Mouse (Mus musculus) midbrain, embryonic 14.5 days (tissue): ENCODE data around the gene Isy1. TPM values are rescaled to one million over a fixed set of nuclear protein-coding genes. Genes with fewer than 3 reads are reported as not detected.

Source experiments
- ATAC-seq: fragments of 200-750 bp; cut with Nextera tagmentation; 2 replicates; pipeline ENCODE4 v1.8.0; 2017; ENCODE audit warnings: moderate number of reproducible peaks, moderate library complexity; ENCODE audit not compliant: low FRiP score, low TSS enrichment
- DNase-seq: peaks from one replicate; pipeline ENCODE4 v3.0.0-alpha.2; 2015
- H3K27ac ChIP-seq: fragments of 300-500 bp; sonication (generic); replicated peaks from 2 replicates; pipeline ENCODE4 v1.5.1; 2014; ENCODE audit warnings: mild to moderate bottlenecking, low read depth, low read length, moderate library complexity
- H3K27me3 ChIP-seq: fragments of 300-500 bp; sonication (generic); 2 replicates; pipeline ENCODE4 v1.6.1; 2014; ENCODE audit warnings: low read length, control low read depth, mixed read lengths; ENCODE audit not compliant: control insufficient read depth, insufficient read depth
- H3K36me3 ChIP-seq: fragments of 300-500 bp; sonication (generic); 2 replicates; pipeline ENCODE4 v1.6.1; 2014; ENCODE audit warnings: low read length, control low read depth; ENCODE audit not compliant: control insufficient read depth, insufficient read depth
- H3K4me1 ChIP-seq: fragments of 300-500 bp; sonication (generic); 2 replicates; pipeline ENCODE4 v1.6.1; 2014; ENCODE audit warnings: mild to moderate bottlenecking, antibody characterized with exemption, low read length, control low read depth; ENCODE audit not compliant: control insufficient read depth, insufficient read depth
- H3K4me2 ChIP-seq: fragments of 300-500 bp; sonication (generic); 2 replicates; pipeline ENCODE4 v1.6.1; 2014; ENCODE audit warnings: mild to moderate bottlenecking, low read length, moderate library complexity
- H3K4me3 ChIP-seq: fragments of 300-500 bp; sonication (generic); replicated peaks from 2 replicates; pipeline ENCODE4 v1.5.1; 2014; ENCODE audit warnings: low read depth, low read length
- H3K9ac ChIP-seq: fragments of 300-500 bp; sonication (generic); replicated peaks from 2 replicates; pipeline ENCODE4 v1.6.1; 2014; ENCODE audit warnings: mild to moderate bottlenecking, low read length, moderate library complexity
- H3K9me3 ChIP-seq: fragments of 300-500 bp; sonication (generic); 2 replicates; pipeline ENCODE4 v1.6.1; 2016; ENCODE audit warnings: low read length, control low read depth, mixed read lengths; ENCODE audit not compliant: control insufficient read depth
- WGBS: fragments of 180-500 bp; shearing (Covaris S2); extraction: QIAGEN DNeasy Blood & Tissue Kit; methylation state at CpG from one replicate; pipeline ENCODE4 v1.1.7; 2014; 5-methylcytosine and 5-hydroxymethylcytosine counted together
- polyA plus RNA-seq: library from polyadenylated mRNA; unstranded; fragments of >200 nt; fragmentation: Nextera tagmentation; extraction: Ambion mirVana; gene quantifications from 2 replicates; pipeline ENCODE4 v1.2.1, GENCODE M21; 2014

Isy1 gene
- polyA plus RNA-seq, result 21.9 and 23.9 TPM in 2 replicates

GRCm38 (mm10) chr6:87838551-87839197 is at the start of gene Isy1:
Gene Isy1, minus strand, starts transcription at chr6:87838798.
- DNase-seq (peak; percentile 98), ATAC-seq (peak; percentile 97)
- H3K9ac ChIP-seq, result peak within 1 kb of the TSS; percentile 81
- WGBS, result under 1% methylated on average over 46 of the region's 46 CpGs
- H3K4me2 ChIP-seq, result peak within 1 kb of the TSS; percentile 75
- H3K27ac ChIP-seq, result peak within 1 kb of the TSS; percentile 93
- H3K4me3 ChIP-seq, result peak within 1 kb of the TSS; percentile 82
- no peaks in the 10 kb centered on the region for H3K27me3 ChIP-seq
- peaks cover 7% of the 10 kb centered on the region; the same call in 1 of the 2 replicates for H3K4me1 ChIP-seq
- H3K9me3 ChIP-seq, result no peaks in the 10 kb centered on the region
- peaks cover 47% of the 10 kb centered on the region for H3K36me3 ChIP-seq

- DNase-seq (peak; percentile 100), ATAC-seq (peak; percentile 95)
- Histone ChIP-seq H3K4me2 (peak within 1 kb of the TSS; percentile 67), H3K4me1 (peaks cover 8% of the 10 kb centered on the region; the same call in 1 of the 2 replicates), H3K4me3 (peak within 1 kb of the TSS; percentile 52), H3K27ac (peak within 1 kb of the TSS; percentile 80), H3K9me3 (no peaks in the 10 kb centered on the region), H3K36me3 (peaks cover 34% of the 10 kb centered on the region), H3K9ac (peak within 1 kb of the TSS; percentile 61), H3K27me3 (no peaks in the 10 kb centered on the region)
- under 1% methylated on average over 31 of the region's 31 CpGs for WGBS
Observed at GRCm38 (mm10) chr6:87887594-87888233, 49.1 kb upstream of the Isy1 start, which contains the start of gene Copg1. Gene Copg1, plus strand, starts transcription at chr6:87887814.

GRCm38 (mm10) chr6:87886721-87887120 is 48.1 kb upstream of the Isy1 start:
- Histone ChIP-seq H3K27me3 (no peaks in the 10 kb centered on the region), H3K9me3 (no peaks in the 10 kb centered on the region), H3K36me3 (peaks cover 24% of the 10 kb centered on the region), H3K4me2 (no peak overlapping the region), H3K4me1 (peaks cover 8% of the 10 kb centered on the region; the same call in 1 of the 2 replicates), H3K9ac (no peak overlapping the region), H3K27ac (no peak overlapping the region), H3K4me3 (no peak overlapping the region)
- DNase-seq, result no peak
- ATAC-seq, result no peak
- WGBS, result 93% methylated on average over 1 of the region's 1 CpGs

- Histone ChIP-seq H3K36me3 (no peaks in the 10 kb centered on the region), H3K4me2 (no peak overlapping the region), H3K9ac (no peak overlapping the region), H3K27me3 (no peaks in the 10 kb centered on the region), H3K9me3 (no peaks in the 10 kb centered on the region), H3K27ac (no peak overlapping the region), H3K4me3 (no peak overlapping the region), H3K4me1 (no peaks in the 10 kb centered on the region)
- peak; percentile 43 for DNase-seq
- ATAC-seq, result no peak
- 47% methylated on average over 4 of the region's 4 CpGs for WGBS
Observed at GRCm38 (mm10) chr6:87882816-87883215, 44.2 kb upstream of the Isy1 start.

- no peak overlapping the region for H3K4me3 ChIP-seq
- no peaks in the 10 kb centered on the region for H3K36me3 ChIP-seq
- no peak overlapping the region for H3K9ac ChIP-seq
- H3K27ac ChIP-seq, result no peak overlapping the region
- H3K27me3 ChIP-seq, result no peaks in the 10 kb centered on the region
- no peaks in the 10 kb centered on the region for H3K9me3 ChIP-seq
- no peak for ATAC-seq
- no peak for DNase-seq
- H3K4me1 ChIP-seq, result no peaks in the 10 kb centered on the region
- 73% methylated on average over 3 of the region's 3 CpGs for WGBS
- H3K4me2 ChIP-seq, result no peak overlapping the region
Observed at GRCm38 (mm10) chr6:87882221-87882620, 43.6 kb upstream of the Isy1 start.

GRCm38 (mm10) chr6:87879628-87880027 is 41.0 kb upstream of the Isy1 start:
- no peaks in the 10 kb centered on the region for H3K4me1 ChIP-seq
- H3K4me2 ChIP-seq, result no peak overlapping the region
- H3K27me3 ChIP-seq, result no peaks in the 10 kb centered on the region
- WGBS, result 72% methylated on average over 3 of the region's 3 CpGs
- no peaks in the 10 kb centered on the region for H3K9me3 ChIP-seq
- no peaks in the 10 kb centered on the region for H3K36me3 ChIP-seq
- no peak overlapping the region for H3K4me3 ChIP-seq
- no peak overlapping the region for H3K27ac ChIP-seq
- H3K9ac ChIP-seq, result no peak overlapping the region
- ATAC-seq, result no peak
- no peak for DNase-seq

GRCm38 (mm10) chr6:87879010-87879409 is 40.4 kb upstream of the Isy1 start:
- H3K27me3 ChIP-seq, result no peaks in the 10 kb centered on the region
- no peaks in the 10 kb centered on the region for H3K9me3 ChIP-seq
- no peak overlapping the region for H3K9ac ChIP-seq
- no peak overlapping the region for H3K4me2 ChIP-seq
- H3K4me3 ChIP-seq, result no peak overlapping the region
- ATAC-seq (no peak), DNase-seq (no peak)
- no peak overlapping the region for H3K27ac ChIP-seq
- WGBS, result 59% methylated on average over 4 of the region's 4 CpGs
- no peaks in the 10 kb centered on the region for H3K36me3 ChIP-seq
- H3K4me1 ChIP-seq, result no peaks in the 10 kb centered on the region

- no peaks in the 10 kb centered on the region for H3K36me3 ChIP-seq
- DNase-seq, result no peak
- H3K4me2 ChIP-seq, result no peak overlapping the region
- no peak overlapping the region for H3K27ac ChIP-seq
- ATAC-seq, result no peak
- no peaks in the 10 kb centered on the region for H3K9me3 ChIP-seq
- no peaks in the 10 kb centered on the region for H3K27me3 ChIP-seq
- H3K4me1 ChIP-seq, result no peaks in the 10 kb centered on the region
- no peak overlapping the region for H3K4me3 ChIP-seq
- H3K9ac ChIP-seq, result no peak overlapping the region
- 83% methylated on average over 13 of the region's 13 CpGs for WGBS
Observed at GRCm38 (mm10) chr6:87876068-87876643, 37.6 kb upstream of the Isy1 start.
